Mouse (Mus musculus): ENCODE data around the gene Fgd3. TPM values are rescaled to one million over a fixed set of nuclear protein-coding genes. Genes with fewer than 3 reads are reported as not detected.

Gene Fgd3
- polyA plus RNA-seq, 1 experiment = 4.1 TPM

GRCm38 (mm10) chr13:49344567-49344966 is 24.5 kb upstream of the Fgd3 start:
- no peak for DNase-seq
- WGBS = 39% methylated on average over 8 of the region's 8 CpGs
- TF ChIP-seq POLR2A (IDR thresholded peaks at IDR 0.05; ENCODE audit: borderline replicate concordance, extremely low read depth, low read depth, low read length) (no peak), CTCF (IDR thresholded peaks at IDR 0.05; ENCODE audit: insufficient read depth, low read length) (no peak)

GRCm38 (mm10) chr13:49342723-49343100 is 22.6 kb upstream of the Fgd3 start:
- Histone ChIP-seq H3K4me3 (replicated peaks; ENCODE audit: extremely low read depth, low read depth, low read length) (no peak overlapping the region), H3K4me1 (ENCODE audit: control insufficient read depth, insufficient read depth, low read length) (peaks cover 28% of the 10 kb centered on the region)
- TF ChIP-seq CTCF (IDR thresholded peaks at IDR 0.05; ENCODE audit: insufficient read depth, low read length) (no peak), POLR2A (IDR thresholded peaks at IDR 0.05; ENCODE audit: borderline replicate concordance, extremely low read depth, low read depth, low read length) (no peak)
- no peak for DNase-seq

More at GRCm38 (mm10) chr13:49344567-49344966, 24.5 kb upstream of the Fgd3 start:
- H3K4me1 ChIP-seq (ENCODE audit: control insufficient read depth, insufficient read depth, low read length) = peaks cover 40% of the 10 kb centered on the region
- no peak overlapping the region for H3K4me3 ChIP-seq (replicated peaks; ENCODE audit: extremely low read depth, low read depth, low read length)

- H3K4me1 ChIP-seq (ENCODE audit: control insufficient read depth, insufficient read depth, low read length) = peaks cover 28% of the 10 kb centered on the region
- TF ChIP-seq POLR2A (IDR thresholded peaks at IDR 0.05; ENCODE audit: borderline replicate concordance, extremely low read depth, low read depth, low read length) (no peak), CTCF (IDR thresholded peaks at IDR 0.05; ENCODE audit: insufficient read depth, low read length) (no peak)
- DNase-seq = no peak
- 4% methylated on average over 25 of the region's 25 CpGs for WGBS
- peak overlapping the region; percentile 93 for H3K4me3 ChIP-seq (replicated peaks; ENCODE audit: extremely low read depth, low read depth, low read length)
These were observed 22.0 kb upstream of the Fgd3 start for GRCm38 (mm10) chr13:49341831-49342722.

GRCm38 (mm10) chr13:49341012-49341830 is 21.1 kb upstream of the Fgd3 start, which contains the start of gene Bicd2:
Bicd2 (plus strand) TSS chr13:49341585.
- WGBS = under 1% methylated on average over 74 of the region's 74 CpGs
- TF ChIP-seq CTCF (IDR thresholded peaks at IDR 0.05; ENCODE audit: insufficient read depth, low read length) (no peak), POLR2A (IDR thresholded peaks at IDR 0.05; ENCODE audit: borderline replicate concordance, extremely low read depth, low read depth, low read length) (peak; percentile 53; the same call in 1 of the 2 replicates)

GRCm38 (mm10) chr13:49338893-49339546 is 18.9 kb upstream of the Fgd3 start:
- 40% methylated on average over 7 of the region's 7 CpGs for WGBS
- no peak overlapping the region for H3K4me3 ChIP-seq (replicated peaks; ENCODE audit: extremely low read depth, low read depth, low read length)
- H3K4me1 ChIP-seq (ENCODE audit: control insufficient read depth, insufficient read depth, low read length) = peaks cover 12% of the 10 kb centered on the region
- TF ChIP-seq POLR2A (IDR thresholded peaks at IDR 0.05; ENCODE audit: borderline replicate concordance, extremely low read depth, low read depth, low read length) (no peak), CTCF (IDR thresholded peaks at IDR 0.05; ENCODE audit: insufficient read depth, low read length) (peak; percentile 90)
- peak; percentile 65 for DNase-seq

More at GRCm38 (mm10) chr13:49341012-49341830, 21.1 kb upstream of the Fgd3 start, which contains the start of gene Bicd2:
- H3K4me1 ChIP-seq (ENCODE audit: control insufficient read depth, insufficient read depth, low read length) = peaks cover 28% of the 10 kb centered on the region
- peak; percentile 88 for DNase-seq
- H3K4me3 ChIP-seq (replicated peaks; ENCODE audit: extremely low read depth, low read depth, low read length) = peak within 1 kb of the TSS; percentile 93

GRCm38 (mm10) chr13:49335077-49335982 is 15.2 kb upstream of the Fgd3 start:
- Histone ChIP-seq H3K4me3 (replicated peaks; ENCODE audit: extremely low read depth, low read depth, low read length) (no peak overlapping the region), H3K4me1 (ENCODE audit: control insufficient read depth, insufficient read depth, low read length) (no peaks in the 10 kb centered on the region; the same call in 1 of the 2 replicates)
- WGBS = 81% methylated on average over 12 of the region's 12 CpGs
- DNase-seq = no peak
- no peak for TF ChIP-seq POLR2A (IDR thresholded peaks at IDR 0.05; ENCODE audit: borderline replicate concordance, extremely low read depth, low read depth, low read length)
- no peak for TF ChIP-seq CTCF (IDR thresholded peaks at IDR 0.05; ENCODE audit: insufficient read depth, low read length)

GRCm38 (mm10) chr13:49333250-49333649 is 13.1 kb upstream of the Fgd3 start:
- DNase-seq = no peak
- Histone ChIP-seq H3K4me3 (replicated peaks; ENCODE audit: extremely low read depth, low read depth, low read length) (no peak overlapping the region), H3K4me1 (ENCODE audit: control insufficient read depth, insufficient read depth, low read length) (no peaks in the 10 kb centered on the region)
- no peak for TF ChIP-seq CTCF (IDR thresholded peaks at IDR 0.05; ENCODE audit: insufficient read depth, low read length)
- TF ChIP-seq POLR2A (IDR thresholded peaks at IDR 0.05; ENCODE audit: borderline replicate concordance, extremely low read depth, low read depth, low read length) = no peak
- WGBS = 59% methylated on average over 2 of the region's 2 CpGs

- H3K4me1 ChIP-seq (ENCODE audit: control insufficient read depth, insufficient read depth, low read length) = no peaks in the 10 kb centered on the region
- 48% methylated on average over 4 of the region's 4 CpGs for WGBS
- no peak for TF ChIP-seq POLR2A (IDR thresholded peaks at IDR 0.05; ENCODE audit: borderline replicate concordance, extremely low read depth, low read depth, low read length)
- TF ChIP-seq CTCF (IDR thresholded peaks at IDR 0.05; ENCODE audit: insufficient read depth, low read length) = no peak
- no peak overlapping the region for H3K4me3 ChIP-seq (replicated peaks; ENCODE audit: extremely low read depth, low read depth, low read length)
- no peak for DNase-seq
These were observed 8.0 kb upstream of the Fgd3 start for GRCm38 (mm10) chr13:49328101-49328500.

All from lung, adult 2 months (tissue).